Mouse (Mus musculus) telencephalon, adult 2 months (tissue): Measurements from ENCODE around the gene Vangl2.

Source experiments
- DNase-seq: peaks from one replicate; pipeline ENCODE4 v3.0.0-alpha.2; 2011; ENCODE audit warnings: low read depth, low spot score

Gene Vangl2

GRCm38 (mm10) chr1:171969221-171969620 lies 59.0 kb downstream of the Vangl2 start:
- DNase-seq, result no peak

- DNase-seq, result no peak
These were observed 62.0 kb downstream of the Vangl2 start for GRCm38 (mm10) chr1:171966054-171966790.

- DNase-seq, result no peak
These were observed 64.6 kb downstream of the Vangl2 start for GRCm38 (mm10) chr1:171963613-171964012.

GRCm38 (mm10) chr1:171961704-171962103 lies 66.5 kb downstream of the Vangl2 start:
- no peak for DNase-seq

- no peak for DNase-seq
These were observed 67.5 kb downstream of the Vangl2 start for GRCm38 (mm10) chr1:171960726-171961125.

GRCm38 (mm10) chr1:171957411-171957810 lies 70.8 kb downstream of the Vangl2 start:
- no peak for DNase-seq

- no peak for DNase-seq
These were observed 73.2 kb downstream of the Vangl2 start for GRCm38 (mm10) chr1:171955071-171955470.
